Mouse (Mus musculus): ENCODE measurements around the gene Ube4b. TPM values are rescaled to one million over a fixed set of nuclear protein-coding genes. Genes with fewer than 3 reads are reported as not detected.

The Ube4b gene
- polyA plus RNA-seq, 1 experiment = 36.5 TPM

GRCm38 (mm10) chr4:149414259-149414658, 12.3 kb downstream of the Ube4b start:
- TF ChIP-seq POLR2A (IDR thresholded peaks at IDR 0.05; ENCODE audit: control insufficient read depth, low read depth, low read length) (no peak), CTCF (IDR thresholded peaks at IDR 0.05; ENCODE audit: control insufficient read depth, insufficient read depth, insufficient replicate concordance, low read depth, low read length) (no peak)

DNA sequence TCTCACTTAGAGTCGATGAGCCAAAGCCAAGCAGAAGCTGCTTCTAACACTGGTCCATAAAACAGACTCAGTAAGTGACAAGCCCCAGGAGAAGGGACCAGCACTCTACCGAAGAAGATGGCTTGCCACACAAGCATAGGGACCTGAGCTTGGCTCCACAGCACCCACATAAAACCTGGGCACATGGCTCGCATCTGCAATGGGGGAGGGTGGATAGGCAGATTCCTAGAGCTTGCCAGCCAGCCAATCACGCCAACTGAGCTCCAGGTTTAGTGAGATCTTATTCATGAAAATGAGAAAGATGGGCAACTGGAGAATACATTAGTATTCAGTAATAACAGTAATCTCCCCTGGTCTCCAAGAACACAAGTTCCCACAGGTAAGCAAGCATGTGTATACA, 16.8 kb downstream of the Ube4b start:
- Histone ChIP-seq H3K27me3 (ENCODE audit: control insufficient read depth, insufficient read depth, low read length) (no peaks in the 10 kb centered on the region), H3K4me1 (ENCODE audit: control insufficient read depth, insufficient read depth, low read length) (no peaks in the 10 kb centered on the region), H3K27ac (ENCODE audit: control insufficient read depth, insufficient read depth, low read depth, low read length) (no peak overlapping the region), H3K4me3 (ENCODE audit: control insufficient read depth, low read depth, low read length) (no peak overlapping the region), H3K36me3 (ENCODE audit: control insufficient read depth, insufficient read depth, low read length) (no peaks in the 10 kb centered on the region)
- TF ChIP-seq CTCF (IDR thresholded peaks at IDR 0.05; ENCODE audit: control insufficient read depth, insufficient read depth, insufficient replicate concordance, low read depth, low read length) (no peak), POLR2A (IDR thresholded peaks at IDR 0.05; ENCODE audit: control insufficient read depth, low read depth, low read length) (no peak)

More at GRCm38 (mm10) chr4:149414259-149414658, 12.3 kb downstream of the Ube4b start:
- Histone ChIP-seq H3K4me1 (ENCODE audit: control insufficient read depth, insufficient read depth, low read length) (0 out of 2 replicates have a peak, but pooled peaks cover 2% of the 10 kb centered on the region), H3K27ac (ENCODE audit: control insufficient read depth, insufficient read depth, low read depth, low read length) (no peak overlapping the region), H3K36me3 (ENCODE audit: control insufficient read depth, insufficient read depth, low read length) (no peaks in the 10 kb centered on the region), H3K27me3 (ENCODE audit: control insufficient read depth, insufficient read depth, low read length) (no peaks in the 10 kb centered on the region), H3K4me3 (ENCODE audit: control insufficient read depth, low read depth, low read length) (no peak overlapping the region)

DNA sequence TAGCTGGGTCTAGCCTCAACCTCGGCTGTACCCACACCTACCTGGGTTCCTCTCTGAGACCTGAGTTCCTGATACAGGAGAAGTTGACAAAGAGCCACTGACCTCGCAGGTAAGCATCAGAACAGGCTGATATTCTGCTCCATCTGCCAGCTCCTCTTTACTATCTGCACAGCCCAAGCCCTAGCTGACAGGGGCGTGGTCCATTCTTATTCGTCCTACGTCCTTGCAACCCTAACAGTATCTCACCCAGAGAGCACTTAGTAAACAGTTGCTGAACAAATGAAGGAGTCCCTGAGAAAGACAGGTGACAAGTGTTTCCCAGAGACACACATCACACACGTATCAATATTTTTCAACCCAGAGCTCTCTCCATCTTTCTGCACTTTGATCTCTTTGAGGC, 18.2 kb downstream of the Ube4b start:
- no peaks in the 10 kb centered on the region for H3K4me1 ChIP-seq (ENCODE audit: control insufficient read depth, insufficient read depth, low read length)
- H3K27ac ChIP-seq (ENCODE audit: control insufficient read depth, insufficient read depth, low read depth, low read length) = no peak overlapping the region
- no peaks in the 10 kb centered on the region for H3K27me3 ChIP-seq (ENCODE audit: control insufficient read depth, insufficient read depth, low read length)
- no peak overlapping the region for H3K4me3 ChIP-seq (ENCODE audit: control insufficient read depth, low read depth, low read length)
- TF ChIP-seq POLR2A (IDR thresholded peaks at IDR 0.05; ENCODE audit: control insufficient read depth, low read depth, low read length) = no peak
- no peak for TF ChIP-seq CTCF (IDR thresholded peaks at IDR 0.05; ENCODE audit: control insufficient read depth, insufficient read depth, insufficient replicate concordance, low read depth, low read length)
- no peaks in the 10 kb centered on the region for H3K36me3 ChIP-seq (ENCODE audit: control insufficient read depth, insufficient read depth, low read length)

DNA sequence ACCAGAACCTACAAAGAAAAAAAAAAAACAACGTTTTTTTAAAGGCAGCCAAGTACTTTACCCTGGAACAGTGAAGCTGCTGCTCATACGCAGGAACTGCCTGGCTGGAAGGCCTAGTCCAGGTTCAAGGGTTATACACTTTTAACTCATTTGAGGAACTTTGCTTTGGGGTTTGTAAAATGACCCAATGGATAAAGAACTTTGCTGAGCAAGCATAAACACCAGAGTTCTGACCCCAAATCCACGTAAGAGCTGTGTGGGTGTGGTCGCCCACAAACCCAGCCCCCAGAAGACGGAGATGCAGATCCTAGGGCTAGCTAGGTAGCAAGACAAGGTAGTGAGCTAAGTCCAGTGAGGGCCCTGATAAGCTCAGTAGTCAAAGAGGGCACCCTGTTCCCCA, 19.1 kb downstream of the Ube4b start:
- TF ChIP-seq CTCF (IDR thresholded peaks at IDR 0.05; ENCODE audit: control insufficient read depth, insufficient read depth, insufficient replicate concordance, low read depth, low read length) (no peak), POLR2A (IDR thresholded peaks at IDR 0.05; ENCODE audit: control insufficient read depth, low read depth, low read length) (no peak)
- H3K4me3 ChIP-seq (ENCODE audit: control insufficient read depth, low read depth, low read length) = no peak overlapping the region
- H3K27me3 ChIP-seq (ENCODE audit: control insufficient read depth, insufficient read depth, low read length) = no peaks in the 10 kb centered on the region
- no peaks in the 10 kb centered on the region for H3K4me1 ChIP-seq (ENCODE audit: control insufficient read depth, insufficient read depth, low read length)
- no peak overlapping the region for H3K27ac ChIP-seq (ENCODE audit: control insufficient read depth, insufficient read depth, low read depth, low read length)
- H3K36me3 ChIP-seq (ENCODE audit: control insufficient read depth, insufficient read depth, low read length) = no peaks in the 10 kb centered on the region

GRCm38 (mm10) chr4:149405713-149406443, 20.7 kb downstream of the Ube4b start:
- Histone ChIP-seq H3K27ac (ENCODE audit: control insufficient read depth, insufficient read depth, low read depth, low read length) (no peak overlapping the region), H3K27me3 (ENCODE audit: control insufficient read depth, insufficient read depth, low read length) (no peaks in the 10 kb centered on the region), H3K4me1 (ENCODE audit: control insufficient read depth, insufficient read depth, low read length) (no peaks in the 10 kb centered on the region), H3K36me3 (ENCODE audit: control insufficient read depth, insufficient read depth, low read length) (no peaks in the 10 kb centered on the region), H3K4me3 (ENCODE audit: control insufficient read depth, low read depth, low read length) (peak overlapping the region; percentile 53)
- no peak for TF ChIP-seq POLR2A (IDR thresholded peaks at IDR 0.05; ENCODE audit: control insufficient read depth, low read depth, low read length)
- TF ChIP-seq CTCF (IDR thresholded peaks at IDR 0.05; ENCODE audit: control insufficient read depth, insufficient read depth, insufficient replicate concordance, low read depth, low read length) = no peak

- no peak overlapping the region for H3K4me3 ChIP-seq (ENCODE audit: control insufficient read depth, low read depth, low read length)
- no peak for TF ChIP-seq POLR2A (IDR thresholded peaks at IDR 0.05; ENCODE audit: control insufficient read depth, low read depth, low read length)
- TF ChIP-seq CTCF (IDR thresholded peaks at IDR 0.05; ENCODE audit: control insufficient read depth, insufficient read depth, insufficient replicate concordance, low read depth, low read length) = no peak
- no peaks in the 10 kb centered on the region for H3K4me1 ChIP-seq (ENCODE audit: control insufficient read depth, insufficient read depth, low read length)
These were observed 21.7 kb downstream of the Ube4b start for GRCm38 (mm10) chr4:149404640-149405465.

GRCm38 (mm10) chr4:149403037-149403436, 23.5 kb downstream of the Ube4b start:
- Histone ChIP-seq H3K27me3 (ENCODE audit: control insufficient read depth, insufficient read depth, low read length) (no peaks in the 10 kb centered on the region), H3K27ac (ENCODE audit: control insufficient read depth, insufficient read depth, low read depth, low read length) (no peak overlapping the region), H3K4me3 (ENCODE audit: control insufficient read depth, low read depth, low read length) (no peak overlapping the region), H3K36me3 (ENCODE audit: control insufficient read depth, insufficient read depth, low read length) (no peaks in the 10 kb centered on the region), H3K4me1 (ENCODE audit: control insufficient read depth, insufficient read depth, low read length) (no peaks in the 10 kb centered on the region)
- no peak for TF ChIP-seq CTCF (IDR thresholded peaks at IDR 0.05; ENCODE audit: control insufficient read depth, insufficient read depth, insufficient replicate concordance, low read depth, low read length)
- TF ChIP-seq POLR2A (IDR thresholded peaks at IDR 0.05; ENCODE audit: control insufficient read depth, low read depth, low read length) = no peak

More at GRCm38 (mm10) chr4:149404640-149405465, 21.7 kb downstream of the Ube4b start:
- Histone ChIP-seq H3K27ac (ENCODE audit: control insufficient read depth, insufficient read depth, low read depth, low read length) (no peak overlapping the region), H3K36me3 (ENCODE audit: control insufficient read depth, insufficient read depth, low read length) (no peaks in the 10 kb centered on the region), H3K27me3 (ENCODE audit: control insufficient read depth, insufficient read depth, low read length) (no peaks in the 10 kb centered on the region)
